Comparison of ENCODE assay signal across 8 mouse cellular contexts in genomic region chr3:26834178-26835050, GRCm38 (mm10).
A peak's percentile ranks its signal among the peaks of the same experiment; 100 is the strongest.
DNase-seq lines count a peak whose midpoint lies in the region; ATAC-seq and TF ChIP-seq lines count a peak whose summit lies in the region.

No protein-coding gene starts in this region.

- intact Hi-C loops in heart, postnatal 10 days (cut with DNase I): no loop called here

- no peaks in the 10 kb centered on the region for H3K27me3 ChIP-seq in heart, embryonic 12.5 days (replicated peaks)
- H3K27me3 ChIP-seq in Patski: peaks cover 13% of the 10 kb centered on the region
- H3K27me3 ChIP-seq in forebrain, embryonic 11.5 days (ENCODE audit: control insufficient read depth, insufficient read depth, low read length): no peaks in the 10 kb centered on the region
- no peaks in the 10 kb centered on the region for H3K27me3 ChIP-seq in neural tube, embryonic 11.5 days (ENCODE audit: control insufficient read depth, insufficient read depth, low read length)
- no peaks in the 10 kb centered on the region for H3K27me3 ChIP-seq in thymus, adult 2 months (ENCODE audit: control insufficient read depth, insufficient read depth, low read length)

- H3K9me3 ChIP-seq in heart, embryonic 12.5 days (replicated peaks): no peaks in the 10 kb centered on the region
- no peaks in the 10 kb centered on the region for H3K9me3 ChIP-seq in forebrain, embryonic 11.5 days (ENCODE audit: control insufficient read depth, low read length)
- H3K9me3 ChIP-seq in neural tube, embryonic 11.5 days (ENCODE audit: control insufficient read depth, low read length): no peaks in the 10 kb centered on the region

- CTCF ChIA-PET in Patski (lab: Charles Lee): interaction anchor here (4.4 kb wide), 1 partner anchor 12 kb away, joined by 21 read pairs; no protein-coding TSS in a partner anchor

- 64% methylated on average over 21 of the region's 21 CpGs for WGBS in heart, embryonic 12.5 days
- WGBS in forebrain, embryonic 11.5 days: 62% methylated on average over 21 of the region's 21 CpGs
- 69% methylated on average over 21 of the region's 21 CpGs for WGBS in neural tube, embryonic 11.5 days
- 75% methylated on average over 21 of the region's 21 CpGs for WGBS in thymus, adult 2 months

- no peak overlapping the region for H3K4me3 ChIP-seq in heart, embryonic 12.5 days
- no peak overlapping the region for H3K4me3 ChIP-seq in forebrain, embryonic 11.5 days (ENCODE audit: low read depth, low read length)
- H3K4me3 ChIP-seq in neural tube, embryonic 11.5 days (ENCODE audit: low read depth, low read length): no peak overlapping the region
- H3K4me3 ChIP-seq in thymus, adult 2 months (ENCODE audit: control insufficient read depth, insufficient read depth, low read length): no peak overlapping the region

- DNase-seq in heart, postnatal 10 days: peak; percentile 1 to 2
- DNase-seq in Patski (ENCODE audit: low read depth, low spot score): no peak
- DNase-seq in forebrain, embryonic 11.5 days (ENCODE audit: low spot score): peak; percentile 59
- peak; percentile 42 to 51 for DNase-seq in kidney, postnatal 4 days
- peak; percentile 61 for DNase-seq in neural tube, embryonic 11.5 days (ENCODE audit: low spot score)
- no peak for DNase-seq in urinary bladder, postnatal 25 days (ENCODE audit: low spot score)
- DNase-seq in thymus, adult 2 months: no peak

- no peak overlapping the region; the same call in 1 of the 2 replicates for H3K4me2 ChIP-seq in heart, embryonic 12.5 days
- no peak overlapping the region for H3K4me2 ChIP-seq in forebrain, embryonic 11.5 days (ENCODE audit: low read depth, low read length, severe bottlenecking)
- H3K4me2 ChIP-seq in neural tube, embryonic 11.5 days (ENCODE audit: low read depth): no peak overlapping the region

- POLR2A ChIA-PET in Patski (lab: Charles Lee): interaction anchor here (0.5 kb wide), 1 partner anchor 609 kb away, joined by 3 read pairs; no protein-coding TSS in a partner anchor

- peak; percentile 39 for TF ChIP-seq CTCF in Patski (IDR thresholded peaks at IDR 0.05)
- TF ChIP-seq CTCF in thymus, adult 2 months (IDR thresholded peaks at IDR 0.05; ENCODE audit: borderline replicate concordance, control insufficient read depth, extremely low read depth, insufficient read depth, low read length, poor library complexity): no peak

- H3K4me1 ChIP-seq in heart, embryonic 12.5 days (replicated peaks): no peaks in the 10 kb centered on the region
- H3K4me1 ChIP-seq in forebrain, embryonic 11.5 days (replicated peaks; ENCODE audit: control insufficient read depth, insufficient read depth, low read length): peaks cover 3% of the 10 kb centered on the region; the same call in 1 of the 2 replicates
- H3K4me1 ChIP-seq in neural tube, embryonic 11.5 days (ENCODE audit: control insufficient read depth, insufficient read depth, low read length): no peaks in the 10 kb centered on the region
- H3K4me1 ChIP-seq in thymus, adult 2 months (replicated peaks; ENCODE audit: control insufficient read depth, insufficient read depth, low read length): no peaks in the 10 kb centered on the region

- no peaks in the 10 kb centered on the region for H3K36me3 ChIP-seq in heart, embryonic 12.5 days
- H3K36me3 ChIP-seq in forebrain, embryonic 11.5 days (ENCODE audit: control insufficient read depth, insufficient read depth, low read length): no peaks in the 10 kb centered on the region
- H3K36me3 ChIP-seq in neural tube, embryonic 11.5 days (ENCODE audit: control insufficient read depth, insufficient read depth, low read length): no peaks in the 10 kb centered on the region
- H3K36me3 ChIP-seq in thymus, adult 2 months (ENCODE audit: control insufficient read depth, insufficient read depth, low read length): no peaks in the 10 kb centered on the region

- no peak overlapping the region for H3K27ac ChIP-seq in heart, embryonic 12.5 days (ENCODE audit: poor library complexity, severe bottlenecking)
- no peak overlapping the region for H3K27ac ChIP-seq in forebrain, embryonic 11.5 days (ENCODE audit: low read depth, low read length)
- no peak overlapping the region for H3K27ac ChIP-seq in neural tube, embryonic 11.5 days (ENCODE audit: low read depth, low read length)
- no peak overlapping the region for H3K27ac ChIP-seq in thymus, adult 2 months (ENCODE audit: control insufficient read depth, insufficient read depth, low read length)

- no peak overlapping the region for H3K9ac ChIP-seq in heart, embryonic 12.5 days
- H3K9ac ChIP-seq in forebrain, embryonic 11.5 days (ENCODE audit: low read length): no peak overlapping the region; the same call in 1 of the 2 replicates
- H3K9ac ChIP-seq in neural tube, embryonic 11.5 days (ENCODE audit: low read length): no peak overlapping the region

- no peak; the same call in 1 of the 2 replicates for ATAC-seq in heart, embryonic 12.5 days (ENCODE audit: insufficient number of reproducible peaks, low FRiP score)
- no peak for ATAC-seq in Patski
- peak; percentile 60 for ATAC-seq in forebrain, embryonic 11.5 days (replicated peaks; ENCODE audit: low FRiP score)
- ATAC-seq in neural tube, embryonic 11.5 days (ENCODE audit: insufficient read depth, low FRiP score, low TSS enrichment): peak; percentile 78

- no peak for TF ChIP-seq POLR2A in thymus, adult 2 months (IDR thresholded peaks at IDR 0.05; ENCODE audit: control insufficient read depth, extremely low read depth, insufficient read depth, low read length, poor library complexity)

- in situ Hi-C loops in Patski (cut with MboI; ENCODE audit: low pct_unique_long_range_greater_than_20kb): no loop called here

Comparison
In these comparisons a context has a peak if more than half of its experiments do, and no peak if none do; other contexts are left out.
1. DNase-seq: peak in heart, postnatal 10 days (2 of 2), forebrain, embryonic 11.5 days (single experiment), kidney, postnatal 4 days (2 of 2) and neural tube, embryonic 11.5 days (single experiment); none in Patski (single experiment), urinary bladder, postnatal 25 days (single experiment) and thymus, adult 2 months (single experiment).
2. ATAC-seq: peak in forebrain, embryonic 11.5 days (single experiment) and neural tube, embryonic 11.5 days (single experiment); none in heart, embryonic 12.5 days (single experiment) and Patski (single experiment).